Mouse (Mus musculus): ENCODE measurements around the gene Stx5a. TPM values are rescaled to one million over a fixed set of nuclear protein-coding genes. Genes with fewer than 3 reads are reported as not detected.

The Stx5a gene
- polyA plus RNA-seq, 1 experiment from 2014 or later = 143 TPM

GRCm38 (mm10) chr19:8745382-8745781 is 4.2 kb downstream of the Stx5a start:
- Histone ChIP-seq H3K4me3 (ENCODE audit: low read depth, low read length) (no peak overlapping the region), H3K9ac (replicated peaks; ENCODE audit: low read depth) (no peak overlapping the region), H3K27ac (ENCODE audit: low read length) (no peak overlapping the region), H3K27me3 (replicated peaks; ENCODE audit: insufficient read depth, low read length) (no peaks in the 10 kb centered on the region), H3K36me3 (ENCODE audit: insufficient read depth, low read length) (peaks cover 44% of the 10 kb centered on the region), H3K9me3 (ENCODE audit: low read length) (no peaks in the 10 kb centered on the region), H3K4me1 (ENCODE audit: insufficient read depth, low read depth, low read length) (peaks cover 12% of the 10 kb centered on the region; the same call in 1 of the 2 replicates), H3K4me2 (replicated peaks; ENCODE audit: low read depth, low read length) (no peak overlapping the region)
- no peak for TF ChIP-seq CTCF (IDR thresholded peaks at IDR 0.05)
- no peak for TF ChIP-seq EP300 (IDR thresholded peaks at IDR 0.05)
- DNase-seq (ENCODE audit: low spot score) (no peak), ATAC-seq (no peak)
- 86% methylated on average over 1 of the region's 1 CpGs for WGBS

- H3K9ac ChIP-seq (replicated peaks; ENCODE audit: low read depth) = no peak overlapping the region
- no peaks in the 10 kb centered on the region for H3K27me3 ChIP-seq (replicated peaks; ENCODE audit: insufficient read depth, low read length)
- no peak overlapping the region for H3K4me2 ChIP-seq (replicated peaks; ENCODE audit: low read depth, low read length)
- DNase-seq (ENCODE audit: low spot score) (peak; percentile 50), ATAC-seq (no peak)
- no peak overlapping the region for H3K27ac ChIP-seq (ENCODE audit: low read length)
- H3K36me3 ChIP-seq (ENCODE audit: insufficient read depth, low read length) = peaks cover 52% of the 10 kb centered on the region
- H3K4me1 ChIP-seq (ENCODE audit: insufficient read depth, low read depth, low read length) = peaks cover 6% of the 10 kb centered on the region; the same call in 1 of the 2 replicates
- WGBS = 71% methylated on average over 2 of the region's 2 CpGs
- H3K4me3 ChIP-seq (ENCODE audit: low read depth, low read length) = no peak overlapping the region
- TF ChIP-seq EP300 (IDR thresholded peaks at IDR 0.05) (no peak), CTCF (IDR thresholded peaks at IDR 0.05) (peak; percentile 61)
- H3K9me3 ChIP-seq (ENCODE audit: low read length) = no peaks in the 10 kb centered on the region
Observed at GRCm38 (mm10) chr19:8747368-8747767, 6.2 kb downstream of the Stx5a start.

- H3K36me3 ChIP-seq (ENCODE audit: insufficient read depth, low read length) = peaks cover 17% of the 10 kb centered on the region
- H3K27ac ChIP-seq (ENCODE audit: low read length) = peak overlapping the region; percentile 93
Observed at GRCm38 (mm10) chr19:8755652-8756051, 14.4 kb downstream of the Stx5a start.

GRCm38 (mm10) chr19:8756635-8757387 is 15.6 kb downstream of the Stx5a start, which contains the start of gene Nxf1:
TSS of gene Nxf1 (plus strand) at chr19:8757073.
- H3K4me1 ChIP-seq (ENCODE audit: insufficient read depth, low read depth, low read length) = peaks cover 6% of the 10 kb centered on the region; the same call in 1 of the 2 replicates
- H3K36me3 ChIP-seq (ENCODE audit: insufficient read depth, low read length) = peaks cover 11% of the 10 kb centered on the region
- peak within 1 kb of the TSS; percentile 96 for H3K4me3 ChIP-seq (ENCODE audit: low read depth, low read length)
- H3K4me2 ChIP-seq (replicated peaks; ENCODE audit: low read depth, low read length) = peak within 1 kb of the TSS; percentile 75
- H3K27ac ChIP-seq (ENCODE audit: low read length) = peak within 1 kb of the TSS; percentile 93
- no peaks in the 10 kb centered on the region for H3K9me3 ChIP-seq (ENCODE audit: low read length)
- H3K9ac ChIP-seq (replicated peaks; ENCODE audit: low read depth) = peak within 1 kb of the TSS; percentile 96
- WGBS = 0% methylated on average over 61 of the region's 75 CpGs
- ATAC-seq = peak; percentile 97
- TF ChIP-seq CTCF (IDR thresholded peaks at IDR 0.05) (peak; percentile 31), EP300 (IDR thresholded peaks at IDR 0.05) (no peak)
- no peaks in the 10 kb centered on the region for H3K27me3 ChIP-seq (replicated peaks; ENCODE audit: insufficient read depth, low read length)
- peak; percentile 97 for DNase-seq (ENCODE audit: low spot score)

More at GRCm38 (mm10) chr19:8755652-8756051, 14.4 kb downstream of the Stx5a start:
- Histone ChIP-seq H3K9ac (replicated peaks; ENCODE audit: low read depth) (no peak overlapping the region), H3K27me3 (replicated peaks; ENCODE audit: insufficient read depth, low read length) (no peaks in the 10 kb centered on the region), H3K4me2 (replicated peaks; ENCODE audit: low read depth, low read length) (peak overlapping the region; percentile 75; the same call in 1 of the 2 replicates), H3K4me1 (ENCODE audit: insufficient read depth, low read depth, low read length) (peaks cover 6% of the 10 kb centered on the region; the same call in 1 of the 2 replicates), H3K4me3 (ENCODE audit: low read depth, low read length) (no peak overlapping the region), H3K9me3 (ENCODE audit: low read length) (no peaks in the 10 kb centered on the region)
- TF ChIP-seq CTCF (IDR thresholded peaks at IDR 0.05) (no peak), EP300 (IDR thresholded peaks at IDR 0.05) (no peak)
- no peak for DNase-seq (ENCODE audit: low spot score)
- ATAC-seq = no peak
- 45% methylated on average over 3 of the region's 3 CpGs for WGBS

GRCm38 (mm10) chr19:8757471-8757998 is 16.3 kb downstream of the Stx5a start:
- TF ChIP-seq EP300 (IDR thresholded peaks at IDR 0.05) (no peak), CTCF (IDR thresholded peaks at IDR 0.05) (no peak)
- Histone ChIP-seq H3K9ac (replicated peaks; ENCODE audit: low read depth) (peak overlapping the region; percentile 96), H3K36me3 (ENCODE audit: insufficient read depth, low read length) (peaks cover 11% of the 10 kb centered on the region), H3K4me2 (replicated peaks; ENCODE audit: low read depth, low read length) (peak overlapping the region; percentile 75), H3K27ac (ENCODE audit: low read length) (peak overlapping the region; percentile 93), H3K9me3 (ENCODE audit: low read length) (no peaks in the 10 kb centered on the region), H3K27me3 (replicated peaks; ENCODE audit: insufficient read depth, low read length) (no peaks in the 10 kb centered on the region), H3K4me1 (ENCODE audit: insufficient read depth, low read depth, low read length) (peaks cover 6% of the 10 kb centered on the region; the same call in 1 of the 2 replicates), H3K4me3 (ENCODE audit: low read depth, low read length) (peak overlapping the region; percentile 96)
- ATAC-seq (no peak), DNase-seq (ENCODE audit: low spot score) (no peak)
- WGBS = 2% methylated on average over 14 of the region's 14 CpGs

GRCm38 (mm10) chr19:8758899-8759298 is 17.7 kb downstream of the Stx5a start:
- Histone ChIP-seq H3K9ac (replicated peaks; ENCODE audit: low read depth) (no peak overlapping the region), H3K4me1 (ENCODE audit: insufficient read depth, low read depth, low read length) (peaks cover 6% of the 10 kb centered on the region; the same call in 1 of the 2 replicates), H3K4me2 (replicated peaks; ENCODE audit: low read depth, low read length) (no peak overlapping the region), H3K9me3 (ENCODE audit: low read length) (no peaks in the 10 kb centered on the region), H3K27ac (ENCODE audit: low read length) (no peak overlapping the region), H3K27me3 (replicated peaks; ENCODE audit: insufficient read depth, low read length) (no peaks in the 10 kb centered on the region), H3K36me3 (ENCODE audit: insufficient read depth, low read length) (peaks cover 19% of the 10 kb centered on the region), H3K4me3 (ENCODE audit: low read depth, low read length) (no peak overlapping the region)
- ATAC-seq (no peak), DNase-seq (ENCODE audit: low spot score) (no peak)
- no peak for TF ChIP-seq EP300 (IDR thresholded peaks at IDR 0.05)
- no peak for TF ChIP-seq CTCF (IDR thresholded peaks at IDR 0.05)
- 73% methylated on average over 2 of the region's 2 CpGs for WGBS

All from lung, postnatal 0 days (tissue).